Mouse (Mus musculus) neural tube, embryonic 15.5 days (tissue): ENCODE measurements around the gene Plekha5. TPM values are rescaled to one million over a fixed set of nuclear protein-coding genes. Genes with fewer than 3 reads are reported as not detected.

Experiments
- ATAC-seq: fragments of 200-750 bp; cut with Nextera tagmentation; 2 replicates; pipeline ENCODE4 v1.8.0; 2017; ENCODE audit warnings: mild to moderate bottlenecking, moderate TSS enrichment, moderate library complexity; ENCODE audit not compliant: low FRiP score
- H3K27ac ChIP-seq: fragments of 300-500 bp; sonication (generic); replicated peaks from 2 replicates; pipeline ENCODE4 v1.5.1; 2015; ENCODE audit warnings: mild to moderate bottlenecking, inconsistent platforms
- H3K27me3 ChIP-seq: fragments of 300-500 bp; sonication (generic); replicated peaks from 2 replicates; pipeline ENCODE4 v1.6.1; 2015; ENCODE audit warnings: inconsistent platforms
- H3K36me3 ChIP-seq: fragments of 300-500 bp; sonication (generic); 2 replicates; pipeline ENCODE4 v1.6.1; 2015; ENCODE audit warnings: inconsistent platforms
- H3K4me1 ChIP-seq: fragments of 300-500 bp; sonication (generic); 2 replicates; pipeline ENCODE4 v1.6.1; 2015; ENCODE audit warnings: inconsistent platforms
- H3K4me2 ChIP-seq: fragments of 300-500 bp; sonication (generic); 2 replicates; pipeline ENCODE4 v1.6.1; 2015; ENCODE audit warnings: inconsistent platforms, mild to moderate bottlenecking, moderate library complexity
- H3K4me3 ChIP-seq: fragments of 300-500 bp; sonication (generic); replicated peaks from 2 replicates; pipeline ENCODE4 v1.5.1; 2015; ENCODE audit warnings: mild to moderate bottlenecking, inconsistent platforms
- H3K9ac ChIP-seq: fragments of 300-500 bp; sonication (generic); replicated peaks from 2 replicates; pipeline ENCODE4 v1.6.1; 2015; ENCODE audit warnings: mild to moderate bottlenecking, inconsistent platforms
- H3K9me3 ChIP-seq: fragments of 300-500 bp; sonication (generic); replicated peaks from 2 replicates; pipeline ENCODE4 v1.6.1; 2016; ENCODE audit warnings: inconsistent platforms
- WGBS: fragments of 180-500 bp; shearing (Covaris S2); methylation state at CpG from one replicate; pipeline ENCODE4 v1.1.7; 2015; ENCODE audit warnings: mixed read lengths; 5-methylcytosine and 5-hydroxymethylcytosine counted together
- polyA plus RNA-seq: library from polyadenylated mRNA; unstranded; fragments of >200 nt; fragmentation: Nextera tagmentation; extraction: Ambion mirVana; gene quantifications from 2 replicates; pipeline ENCODE4 v1.2.1, GENCODE M21; 2015

Gene Plekha5
- polyA plus RNA-seq, 1 experiment from 2014 or later: 33.9 TPM

DNA sequence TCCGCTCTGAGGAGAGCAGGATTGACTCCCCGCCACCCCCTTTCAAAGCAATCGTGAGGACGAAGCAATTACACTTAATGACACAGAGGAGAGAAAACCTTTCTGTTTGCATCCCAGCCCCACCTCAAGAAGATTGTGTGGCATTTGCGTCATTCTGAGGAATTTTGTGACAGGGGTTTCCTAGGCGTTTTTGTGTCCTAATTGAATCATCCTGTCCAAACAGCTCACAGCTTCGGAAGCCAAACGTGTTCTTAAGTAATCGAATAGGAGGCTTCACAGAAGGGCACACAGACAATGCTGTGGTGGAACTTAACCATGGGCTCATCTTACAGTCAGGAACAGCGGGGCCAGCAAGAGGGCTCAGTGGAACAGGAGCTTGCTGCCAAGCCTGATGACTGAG, 182.7 kb downstream of the Plekha5 start:
- WGBS: 57% methylated on average over 10 of the region's 10 CpGs

DNA sequence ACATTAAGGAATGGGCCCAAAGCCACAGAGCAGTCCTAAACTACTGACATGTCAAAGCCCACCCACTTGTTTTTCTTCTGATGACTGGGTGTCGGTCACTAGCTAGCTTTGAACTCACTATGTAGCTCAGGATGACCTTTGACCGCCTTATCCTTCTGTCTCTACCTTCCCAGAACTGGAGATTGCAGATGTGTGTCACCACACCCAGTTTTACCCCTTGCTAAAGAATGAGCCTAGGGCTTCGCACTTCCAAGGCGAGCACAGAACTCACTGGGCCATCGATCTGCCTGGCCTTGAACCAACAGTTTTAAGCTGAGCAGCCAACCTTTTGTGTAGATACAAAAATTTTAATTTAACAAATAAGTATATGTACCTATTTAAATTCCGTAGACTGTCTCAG, 184.8 kb downstream of the Plekha5 start:
- Histone ChIP-seq H3K27ac (no peak overlapping the region), H3K4me2 (no peak overlapping the region), H3K4me1 (0 out of 2 replicates have a peak, but pooled peaks cover under 1% of the 10 kb centered on the region), H3K36me3 (no peaks in the 10 kb centered on the region), H3K4me3 (no peak overlapping the region), H3K9me3 (no peaks in the 10 kb centered on the region), H3K27me3 (no peaks in the 10 kb centered on the region), H3K9ac (no peak overlapping the region)
- 94% methylated on average over 6 of the region's 6 CpGs for WGBS
- no peak for ATAC-seq

More for the DNA sequence above, 182.7 kb downstream of the Plekha5 start:
- H3K4me1 ChIP-seq: 0 out of 2 replicates have a peak, but pooled peaks cover 5% of the 10 kb centered on the region
- H3K36me3 ChIP-seq: no peaks in the 10 kb centered on the region
- no peak overlapping the region for H3K27ac ChIP-seq
- no peak overlapping the region for H3K4me2 ChIP-seq
- no peak overlapping the region for H3K4me3 ChIP-seq
- no peaks in the 10 kb centered on the region for H3K27me3 ChIP-seq
- ATAC-seq: no peak
- no peak overlapping the region for H3K9ac ChIP-seq
- no peaks in the 10 kb centered on the region for H3K9me3 ChIP-seq

- Histone ChIP-seq H3K27me3 (no peaks in the 10 kb centered on the region), H3K4me2 (no peak overlapping the region), H3K9me3 (no peaks in the 10 kb centered on the region), H3K27ac (no peak overlapping the region), H3K4me3 (no peak overlapping the region), H3K36me3 (no peaks in the 10 kb centered on the region), H3K9ac (no peak overlapping the region), H3K4me1 (no peaks in the 10 kb centered on the region)
- 95% methylated on average over 4 of the region's 4 CpGs for WGBS
- no peak for ATAC-seq
Measured at GRCm38 (mm10) chr6:140609533-140609932, 185.7 kb downstream of the Plekha5 start.

- Histone ChIP-seq H3K4me2 (no peak overlapping the region), H3K36me3 (no peaks in the 10 kb centered on the region), H3K4me3 (no peak overlapping the region), H3K27ac (no peak overlapping the region), H3K27me3 (no peaks in the 10 kb centered on the region), H3K4me1 (no peaks in the 10 kb centered on the region), H3K9me3 (no peaks in the 10 kb centered on the region), H3K9ac (no peak overlapping the region)
- WGBS: 90% methylated on average over 5 of the region's 5 CpGs
- no peak for ATAC-seq
Measured at GRCm38 (mm10) chr6:140610117-140610516, 186.3 kb downstream of the Plekha5 start.

DNA sequence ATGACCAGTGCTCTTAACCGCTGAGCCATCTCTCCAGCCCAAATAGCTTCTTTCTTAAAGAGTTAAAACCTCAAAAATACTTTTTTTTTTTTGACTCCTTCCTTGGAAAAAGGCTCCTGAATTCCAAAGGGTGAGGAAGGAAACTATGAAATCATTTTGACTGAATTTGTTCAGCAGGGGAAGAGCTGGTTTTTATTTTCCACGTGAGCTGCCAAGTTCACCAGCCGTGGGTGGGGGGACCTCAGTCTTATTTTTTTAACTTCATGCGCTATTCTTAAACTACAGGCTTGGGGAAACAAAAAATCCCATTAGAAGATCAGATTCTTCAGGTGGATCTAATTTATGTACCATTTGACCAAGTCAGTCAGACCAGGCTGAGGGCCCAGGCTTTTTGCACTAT, 187.4 kb downstream of the Plekha5 start:
- no peak overlapping the region for H3K27ac ChIP-seq
- no peak overlapping the region for H3K9ac ChIP-seq
- no peaks in the 10 kb centered on the region for H3K27me3 ChIP-seq
- no peak for ATAC-seq
- H3K4me3 ChIP-seq: no peak overlapping the region
- no peaks in the 10 kb centered on the region for H3K36me3 ChIP-seq
- WGBS: 94% methylated on average over 4 of the region's 4 CpGs
- H3K4me1 ChIP-seq: no peaks in the 10 kb centered on the region
- H3K4me2 ChIP-seq: no peak overlapping the region
- no peaks in the 10 kb centered on the region for H3K9me3 ChIP-seq

DNA sequence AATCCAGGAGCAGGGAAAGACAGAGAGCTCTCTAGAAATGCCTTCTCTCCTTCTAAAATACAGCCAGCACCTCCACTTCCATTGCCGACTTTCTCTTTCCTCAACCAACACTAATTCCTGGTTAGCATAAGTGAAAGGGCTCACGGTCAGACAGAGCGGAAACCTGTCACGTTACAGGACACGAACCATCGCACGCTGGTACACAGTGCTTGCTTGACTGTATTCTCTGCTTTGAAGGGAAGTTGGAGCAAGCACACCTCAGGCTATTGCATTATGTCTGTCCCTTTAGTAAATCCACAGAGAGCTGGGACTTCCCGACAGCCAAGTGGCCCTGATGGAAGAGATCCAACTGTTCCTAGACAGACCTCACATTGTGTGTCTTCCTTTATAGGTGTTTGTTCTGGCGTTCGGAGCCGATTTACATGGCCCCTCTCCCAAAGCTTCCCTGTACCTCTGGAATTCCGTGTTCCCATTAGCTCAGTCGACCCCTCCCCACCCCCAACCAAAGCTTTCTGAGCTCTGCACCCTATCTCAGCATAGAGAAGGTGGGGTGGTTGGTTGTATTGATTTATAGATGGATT, 188.1 kb downstream of the Plekha5 start:
- Histone ChIP-seq H3K9me3 (no peaks in the 10 kb centered on the region), H3K4me1 (no peaks in the 10 kb centered on the region), H3K27me3 (no peaks in the 10 kb centered on the region), H3K27ac (no peak overlapping the region), H3K36me3 (no peaks in the 10 kb centered on the region), H3K4me2 (no peak overlapping the region), H3K4me3 (no peak overlapping the region), H3K9ac (no peak overlapping the region)
- WGBS: 74% methylated on average over 13 of the region's 13 CpGs
- ATAC-seq: no peak

GRCm38 (mm10) chr6:140613822-140614221, 190.0 kb downstream of the Plekha5 start:
- ATAC-seq: no peak
- Histone ChIP-seq H3K4me2 (no peak overlapping the region), H3K4me1 (no peaks in the 10 kb centered on the region), H3K9ac (no peak overlapping the region), H3K27me3 (no peaks in the 10 kb centered on the region), H3K36me3 (no peaks in the 10 kb centered on the region), H3K9me3 (no peaks in the 10 kb centered on the region), H3K27ac (no peak overlapping the region), H3K4me3 (no peak overlapping the region)
- 85% methylated on average over 3 of the region's 3 CpGs for WGBS

- H3K27me3 ChIP-seq: no peaks in the 10 kb centered on the region
- H3K4me1 ChIP-seq: no peaks in the 10 kb centered on the region
- H3K36me3 ChIP-seq: no peaks in the 10 kb centered on the region
- H3K4me3 ChIP-seq: no peak overlapping the region
- no peaks in the 10 kb centered on the region for H3K9me3 ChIP-seq
- WGBS: 95% methylated on average over 11 of the region's 11 CpGs
- no peak overlapping the region for H3K4me2 ChIP-seq
- no peak for ATAC-seq
- no peak overlapping the region for H3K9ac ChIP-seq
- no peak overlapping the region for H3K27ac ChIP-seq
Measured at GRCm38 (mm10) chr6:140614711-140615110, 190.9 kb downstream of the Plekha5 start.

DNA sequence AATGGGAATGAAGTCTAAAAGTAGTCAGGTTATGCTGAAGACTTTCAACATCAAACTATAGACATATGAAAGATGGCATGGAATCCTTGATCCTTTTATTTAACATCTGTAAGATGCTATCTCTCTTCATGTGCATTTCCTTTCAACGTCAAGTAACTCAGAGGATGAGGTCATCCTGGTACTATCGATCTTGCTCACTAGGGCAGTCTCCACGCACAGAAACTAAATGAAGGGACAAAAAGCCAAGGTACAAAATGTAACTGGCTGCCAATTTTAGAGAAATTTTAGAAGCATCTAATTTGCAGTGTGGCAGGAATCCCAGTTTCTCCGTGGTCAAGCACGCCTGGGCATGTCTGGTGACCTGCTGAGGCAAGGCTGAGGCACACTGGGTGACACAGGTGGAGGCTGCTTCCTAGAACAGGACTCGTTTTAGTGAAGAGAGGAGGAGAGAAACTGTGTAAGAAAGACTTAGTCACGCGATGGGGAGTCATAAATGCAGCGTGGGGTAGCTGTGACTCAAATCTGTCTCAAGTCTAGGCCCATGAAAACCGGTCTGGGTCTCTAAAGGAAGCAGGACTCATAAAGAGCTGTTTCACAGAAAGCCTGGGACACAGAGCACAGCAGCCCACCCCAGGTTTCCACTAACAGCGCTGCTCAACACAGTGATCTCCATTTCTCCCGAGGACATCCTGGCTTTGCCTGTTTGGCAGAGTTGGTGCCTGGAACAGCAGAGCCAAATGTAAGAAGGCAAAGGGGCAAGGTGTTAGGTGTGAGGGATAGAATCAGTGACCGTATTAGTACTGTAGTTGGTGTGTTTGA, 196.9 kb downstream of the Plekha5 start:
- no peaks in the 10 kb centered on the region for H3K36me3 ChIP-seq
- no peak for ATAC-seq
- H3K9ac ChIP-seq: no peak overlapping the region
- no peak overlapping the region for H3K27ac ChIP-seq
- no peaks in the 10 kb centered on the region for H3K9me3 ChIP-seq
- H3K4me3 ChIP-seq: no peak overlapping the region
- H3K4me1 ChIP-seq: peaks cover 16% of the 10 kb centered on the region
- WGBS: 63% methylated on average over 13 of the region's 13 CpGs
- H3K4me2 ChIP-seq: no peak overlapping the region
- H3K27me3 ChIP-seq: no peaks in the 10 kb centered on the region

DNA sequence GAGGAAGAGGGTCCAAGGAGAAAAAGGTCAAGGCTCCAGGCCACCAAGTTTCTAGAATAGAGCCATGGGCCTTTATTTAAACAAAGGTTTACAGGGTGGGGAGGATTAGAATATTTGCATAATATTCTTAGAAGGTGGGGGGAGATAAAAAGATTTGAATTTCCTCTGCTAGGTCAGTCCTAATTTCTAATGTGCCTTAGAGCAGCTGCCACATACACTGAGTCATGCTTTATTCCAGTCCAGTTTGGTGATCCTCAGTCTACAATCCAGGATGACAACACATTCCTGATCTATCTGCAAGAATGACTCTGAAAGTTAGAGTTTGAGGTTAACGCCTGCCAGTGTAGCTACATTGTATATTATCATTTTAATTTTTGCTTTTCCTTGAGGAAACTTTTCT, 197.8 kb downstream of the Plekha5 start:
- no peak overlapping the region for H3K27ac ChIP-seq
- H3K4me2 ChIP-seq: no peak overlapping the region
- H3K36me3 ChIP-seq: no peaks in the 10 kb centered on the region
- H3K9me3 ChIP-seq: no peaks in the 10 kb centered on the region
- H3K4me3 ChIP-seq: no peak overlapping the region
- no peak for ATAC-seq
- no peaks in the 10 kb centered on the region for H3K27me3 ChIP-seq
- H3K4me1 ChIP-seq: peaks cover 25% of the 10 kb centered on the region
- H3K9ac ChIP-seq: no peak overlapping the region
- 95% methylated on average over 1 of the region's 1 CpGs for WGBS

- ATAC-seq: peak; percentile 2; the same call in 1 of the 2 replicates
- no peaks in the 10 kb centered on the region for H3K27me3 ChIP-seq
- WGBS: 44% methylated on average over 30 of the region's 30 CpGs
- H3K9ac ChIP-seq: peak within 1 kb of the TSS; percentile 97
- peaks cover 33% of the 10 kb centered on the region for H3K4me1 ChIP-seq
- no peaks in the 10 kb centered on the region for H3K9me3 ChIP-seq
- H3K4me2 ChIP-seq: peak within 1 kb of the TSS; percentile 75
- H3K4me3 ChIP-seq: peak within 1 kb of the TSS; percentile 98
- H3K27ac ChIP-seq: peak within 1 kb of the TSS; percentile 98
- no peaks in the 10 kb centered on the region for H3K36me3 ChIP-seq
Measured at GRCm38 (mm10) chr6:140622391-140623225, 198.8 kb downstream of the Plekha5 start, which contains the start of gene Aebp2. Aebp2 (plus strand) TSS chr6:140622663.
